Comparison of ENCODE assay signal across 11 mouse cellular contexts in the genomic region with DNA sequence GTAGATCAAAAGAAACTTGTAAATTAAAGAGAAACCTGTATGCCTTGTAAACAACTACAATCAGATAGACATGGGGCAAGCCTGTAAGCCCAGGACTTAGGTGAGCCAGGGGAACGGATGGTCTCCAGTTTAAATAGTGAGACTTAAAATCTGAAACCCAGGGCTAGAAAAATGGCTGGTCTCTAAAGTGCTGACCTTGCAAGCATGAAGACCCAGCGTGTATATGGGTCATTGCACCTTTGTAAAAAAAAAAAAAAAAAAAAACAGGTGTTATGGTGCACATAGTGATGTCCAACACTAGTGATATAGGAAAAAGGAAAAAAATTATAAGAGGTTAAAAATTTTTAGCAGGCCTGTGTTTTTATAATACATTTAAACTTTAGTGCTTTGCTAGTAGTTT. TPM values are rescaled to one million over a fixed set of nuclear protein-coding genes. Genes with fewer than 3 reads are reported as not detected.
A peak's percentile ranks its signal among the peaks of the same experiment; 100 is the strongest.
DNase-seq lines count a peak whose midpoint lies in the region; ATAC-seq lines count a peak whose summit lies in the region.
"Had no signal": no experiment of that assay in that cellular context is flagged by ENCODE, and none has a peak within 500 bp of the region (broad histone marks: within the 10 kb centered on the region; RNA-seq: fewer than 3 reads in every experiment).

No protein-coding gene starts in this region.

- no peaks in the 10 kb centered on the region for H3K27me3 ChIP-seq in heart, embryonic 11.5 days (ENCODE audit: control insufficient read depth, insufficient read depth, low read length)
- no peaks in the 10 kb centered on the region for H3K27me3 ChIP-seq in lung, embryonic 15.5 days
- no peaks in the 10 kb centered on the region for H3K27me3 ChIP-seq in liver, embryonic 12.5 days (replicated peaks)
- H3K27me3 ChIP-seq in neural tube, embryonic 13.5 days: no peaks in the 10 kb centered on the region

- no peak overlapping the region for H3K27ac ChIP-seq in heart, embryonic 11.5 days (ENCODE audit: low read depth, low read length)
- H3K27ac ChIP-seq in lung, embryonic 15.5 days: no peak overlapping the region
- no peak overlapping the region for H3K27ac ChIP-seq in liver, embryonic 12.5 days
- no peak overlapping the region for H3K27ac ChIP-seq in neural tube, embryonic 13.5 days (replicated peaks)

- H3K4me3 ChIP-seq in heart, embryonic 11.5 days (ENCODE audit: low read depth, low read length): no peak overlapping the region
- H3K4me3 ChIP-seq in lung, embryonic 15.5 days: 0 out of 2 replicates have a peak overlapping the region, but pooled peaks have one; percentile 64
- H3K4me3 ChIP-seq in liver, embryonic 12.5 days: peak overlapping the region; percentile 75
- peak overlapping the region; percentile 69; the same call in 1 of the 2 replicates for H3K4me3 ChIP-seq in neural tube, embryonic 13.5 days

- H3K4me2 ChIP-seq in heart, embryonic 11.5 days: peak overlapping the region; percentile 92; the same call in 1 of the 2 replicates
- H3K4me2 ChIP-seq in lung, embryonic 15.5 days: peak overlapping the region; percentile 82
- H3K4me2 ChIP-seq in liver, embryonic 12.5 days: peak overlapping the region; percentile 83
- H3K4me2 ChIP-seq in neural tube, embryonic 13.5 days: peak overlapping the region; percentile 76

- H3K9me3 ChIP-seq in heart, embryonic 11.5 days (replicated peaks; ENCODE audit: control insufficient read depth, low read length): no peaks in the 10 kb centered on the region
- no peaks in the 10 kb centered on the region for H3K9me3 ChIP-seq in lung, embryonic 15.5 days
- no peaks in the 10 kb centered on the region for H3K9me3 ChIP-seq in liver, embryonic 12.5 days (replicated peaks)
- no peaks in the 10 kb centered on the region for H3K9me3 ChIP-seq in neural tube, embryonic 13.5 days

- no peaks in the 10 kb centered on the region for H3K36me3 ChIP-seq in heart, embryonic 11.5 days (ENCODE audit: control insufficient read depth, insufficient read depth, low read length)
- no peaks in the 10 kb centered on the region for H3K36me3 ChIP-seq in lung, embryonic 15.5 days
- H3K36me3 ChIP-seq in liver, embryonic 12.5 days: no peaks in the 10 kb centered on the region
- no peaks in the 10 kb centered on the region for H3K36me3 ChIP-seq in neural tube, embryonic 13.5 days

- no peak for ATAC-seq in heart, embryonic 11.5 days (replicated peaks; ENCODE audit: insufficient number of reproducible peaks, low FRiP score, low TSS enrichment)
- ATAC-seq in lung, embryonic 15.5 days (ENCODE audit: borderline replicate concordance, extremely low read depth, low FRiP score, low TSS enrichment): no peak
- no peak for ATAC-seq in liver, embryonic 12.5 days
- no peak for ATAC-seq in neural tube, embryonic 13.5 days (ENCODE audit: low read depth)

- peaks cover 14% of the 10 kb centered on the region for H3K4me1 ChIP-seq in heart, embryonic 11.5 days (ENCODE audit: control insufficient read depth, insufficient read depth, low read length)
- H3K4me1 ChIP-seq in lung, embryonic 15.5 days: peaks cover 8% of the 10 kb centered on the region; the same call in 1 of the 2 replicates
- peaks cover 30% of the 10 kb centered on the region for H3K4me1 ChIP-seq in liver, embryonic 12.5 days
- H3K4me1 ChIP-seq in neural tube, embryonic 13.5 days (replicated peaks): peaks cover 8% of the 10 kb centered on the region

- no peak for DNase-seq in heart, adult 11 months
- DNase-seq in lung, adult 18-20 months: no peak
- DNase-seq in spleen, postnatal 10 days (ENCODE audit: low spot score in 2 of 2): no peak
- DNase-seq in layer of hippocampus, postnatal 36 days: no peak
- DNase-seq: cerebellum, adult 9-11 months; kidney, postnatal 14 days; left cerebral cortex, postnatal 4 days had no signal

- no peak overlapping the region for H3K9ac ChIP-seq in heart, embryonic 11.5 days (ENCODE audit: low read depth, low read length)
- H3K9ac ChIP-seq in lung, embryonic 15.5 days: no peak overlapping the region
- peak overlapping the region; percentile 96 for H3K9ac ChIP-seq in liver, embryonic 12.5 days
- no peak overlapping the region for H3K9ac ChIP-seq in neural tube, embryonic 13.5 days

- 85% methylated on average over 2 of the region's 2 CpGs for WGBS in heart, embryonic 11.5 days (ENCODE audit: insufficient replicate concordance)
- 79% methylated on average over 2 of the region's 2 CpGs for WGBS in lung, embryonic 15.5 days
- 72% methylated on average over 2 of the region's 2 CpGs for WGBS in liver, embryonic 12.5 days (ENCODE audit: insufficient replicate concordance)
- 77% methylated on average over 2 of the region's 2 CpGs for WGBS in neural tube, embryonic 13.5 days

RNA-seq across cellular contexts. Expression of gene Slc38a9, which starts 1.1 kb away (rescaled TPM):
- polyA plus RNA-seq in heart, embryonic 11.5 days (2014; fragmentation: Nextera tagmentation; extraction: Ambion mirVana): 12.4 and 16.4 TPM in 2 replicates
- 10.2 and 13.7 TPM in 2 replicates for polyA plus RNA-seq in lung, embryonic 15.5 days (2015; fragmentation: Nextera tagmentation; extraction: Ambion mirVana)
- polyA plus RNA-seq in liver, embryonic 12.5 days (2016; fragmentation: Nextera tagmentation; extraction: Ambion mirVana): 12.1 and 13.6 TPM in 2 replicates
- 26.1 and 30.3 TPM in 2 replicates for polyA plus RNA-seq in neural tube, embryonic 13.5 days (2015; fragmentation: Nextera tagmentation; extraction: Ambion mirVana)
- 10 to 100 TPM; 28.6 to 32.5 TPM for total RNA-seq in layer of hippocampus, postnatal 36 days (2021)

RNA-seq across cellular contexts. Expression of gene Ddx4, which starts 9.4 kb away (rescaled TPM):
- polyA plus RNA-seq in heart, embryonic 11.5 days (2014; fragmentation: Nextera tagmentation; extraction: Ambion mirVana): 1.2 TPM in 2 replicates
- 0.34 and 0.35 TPM in 2 replicates for polyA plus RNA-seq in lung, embryonic 15.5 days (2015; fragmentation: Nextera tagmentation; extraction: Ambion mirVana)
- polyA plus RNA-seq in liver, embryonic 12.5 days (2016; fragmentation: Nextera tagmentation; extraction: Ambion mirVana): 0.35 and 0.49 TPM in 2 replicates
- polyA plus RNA-seq in neural tube, embryonic 13.5 days (2015; fragmentation: Nextera tagmentation; extraction: Ambion mirVana): 0.63 and 1.1 TPM in 2 replicates
- 1 to 10 TPM; 2.1 to 3.1 TPM for total RNA-seq in layer of hippocampus, postnatal 36 days (2021)
